Mouse (Mus musculus) hindbrain, embryonic 13.5 days (tissue): ENCODE data around the gene Tdo2. TPM values are rescaled to one million over a fixed set of nuclear protein-coding genes. Genes with fewer than 3 reads are reported as not detected.

Experiments used
- ATAC-seq: fragments of 200-750 bp; cut with Nextera tagmentation; 2 replicates; pipeline ENCODE4 v1.8.0; 2017; ENCODE audit warnings: moderate TSS enrichment; ENCODE audit not compliant: low FRiP score
- H3K27ac ChIP-seq: fragments of 300-500 bp; sonication (generic); 2 replicates; pipeline ENCODE4 v1.5.1; 2015; ENCODE audit warnings: inconsistent platforms, mild to moderate bottlenecking, moderate library complexity
- H3K27me3 ChIP-seq: fragments of 300-500 bp; sonication (generic); 2 replicates; pipeline ENCODE4 v1.6.1; 2015; ENCODE audit warnings: mild to moderate bottlenecking, inconsistent platforms
- H3K36me3 ChIP-seq: fragments of 300-500 bp; sonication (generic); 2 replicates; pipeline ENCODE4 v1.6.1; 2015; ENCODE audit warnings: mild to moderate bottlenecking, inconsistent platforms
- H3K4me1 ChIP-seq: fragments of 300-500 bp; sonication (generic); replicated peaks from 2 replicates; pipeline ENCODE4 v1.6.1; 2015; ENCODE audit warnings: inconsistent platforms
- H3K4me2 ChIP-seq: fragments of 300-500 bp; sonication (generic); 2 replicates; pipeline ENCODE4 v1.6.1; 2015; ENCODE audit warnings: inconsistent platforms, mild to moderate bottlenecking, moderate library complexity
- H3K4me3 ChIP-seq: fragments of 300-500 bp; sonication (generic); 2 replicates; pipeline ENCODE4 v1.5.1; 2015; ENCODE audit warnings: mild to moderate bottlenecking, inconsistent platforms
- H3K9ac ChIP-seq: fragments of 300-500 bp; sonication (generic); 2 replicates; pipeline ENCODE4 v1.6.1; 2015; ENCODE audit warnings: mild to moderate bottlenecking, inconsistent platforms
- H3K9me3 ChIP-seq: fragments of 300-500 bp; sonication (generic); 2 replicates; pipeline ENCODE4 v1.6.1; 2016; ENCODE audit warnings: inconsistent platforms
- WGBS: fragments of 180-500 bp; shearing (Covaris S2); methylation state at CpG from one replicate; pipeline ENCODE4 v1.1.7; 2015; 5-methylcytosine and 5-hydroxymethylcytosine counted together
- polyA plus RNA-seq: library from polyadenylated mRNA; unstranded; fragments of >200 nt; fragmentation: Nextera tagmentation; extraction: Ambion mirVana; gene quantifications from 2 replicates; pipeline ENCODE4 v1.2.1, GENCODE M21; 2015

The Tdo2 gene
- polyA plus RNA-seq, 1 experiment from 2014 or later = 0.05 TPM

GRCm38 (mm10) chr3:81981990-81982389, 6.0 kb upstream of the Tdo2 start, which contains the start of gene Asic5:
Gene Asic5 (plus strand): TSS chr3:81982290.
- 94% methylated on average over 5 of the region's 5 CpGs for WGBS
- no peak within 1 kb of the TSS for H3K27ac ChIP-seq
- H3K4me3 ChIP-seq = no peak within 1 kb of the TSS
- H3K9me3 ChIP-seq = no peaks in the 10 kb centered on the region
- no peaks in the 10 kb centered on the region for H3K27me3 ChIP-seq
- H3K4me1 ChIP-seq = peaks cover 3% of the 10 kb centered on the region; the same call in 1 of the 2 replicates
- no peak within 1 kb of the TSS for H3K9ac ChIP-seq
- H3K36me3 ChIP-seq = no peaks in the 10 kb centered on the region
- no peak for ATAC-seq
- no peak within 1 kb of the TSS for H3K4me2 ChIP-seq

DNA sequence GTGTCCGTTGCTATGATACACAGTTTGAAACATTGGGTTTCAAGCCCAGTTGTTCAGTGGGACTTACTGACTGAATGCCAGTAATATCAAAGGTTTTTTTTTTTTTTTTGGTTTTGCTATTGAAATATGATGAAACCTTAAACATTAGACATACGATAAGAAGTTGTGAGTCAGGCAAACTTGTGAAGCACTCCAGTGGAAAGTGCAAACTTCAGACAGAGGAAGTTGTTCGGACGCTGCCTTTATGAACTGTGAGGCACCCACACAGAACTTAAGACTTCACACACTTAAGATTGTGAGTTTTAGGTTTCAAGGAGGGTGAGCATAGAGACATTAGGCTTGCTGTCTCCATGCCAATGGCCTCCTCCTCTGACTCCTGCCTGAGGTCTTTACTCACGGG, 5.6 kb upstream of the Tdo2 start:
- Histone ChIP-seq H3K4me3 (no peak overlapping the region), H3K4me1 (peaks cover 3% of the 10 kb centered on the region; the same call in 1 of the 2 replicates), H3K9ac (no peak overlapping the region), H3K27ac (no peak overlapping the region), H3K36me3 (no peaks in the 10 kb centered on the region), H3K27me3 (no peaks in the 10 kb centered on the region), H3K4me2 (no peak overlapping the region), H3K9me3 (no peaks in the 10 kb centered on the region)
- no peak for ATAC-seq
- 95% methylated on average over 5 of the region's 5 CpGs for WGBS

GRCm38 (mm10) chr3:81975607-81976006, 395 bp downstream of the Tdo2 start:
- H3K4me2 ChIP-seq = no peak overlapping the region
- H3K9ac ChIP-seq = no peak overlapping the region
- no peak for ATAC-seq
- no peak overlapping the region for H3K4me3 ChIP-seq
- H3K27ac ChIP-seq = no peak overlapping the region
- no peaks in the 10 kb centered on the region for H3K9me3 ChIP-seq
- no peaks in the 10 kb centered on the region for H3K27me3 ChIP-seq
- H3K36me3 ChIP-seq = no peaks in the 10 kb centered on the region
- H3K4me1 ChIP-seq = no peaks in the 10 kb centered on the region
- WGBS = 87% methylated on average over 4 of the region's 4 CpGs

GRCm38 (mm10) chr3:81964596-81964995, 11.4 kb downstream of the Tdo2 start:
- Histone ChIP-seq H3K27ac (no peak overlapping the region), H3K36me3 (no peaks in the 10 kb centered on the region), H3K27me3 (no peaks in the 10 kb centered on the region), H3K4me2 (no peak overlapping the region), H3K4me1 (no peaks in the 10 kb centered on the region), H3K4me3 (no peak overlapping the region), H3K9me3 (no peaks in the 10 kb centered on the region), H3K9ac (no peak overlapping the region)
- no peak for ATAC-seq
- WGBS = 76% methylated on average over 3 of the region's 3 CpGs

DNA sequence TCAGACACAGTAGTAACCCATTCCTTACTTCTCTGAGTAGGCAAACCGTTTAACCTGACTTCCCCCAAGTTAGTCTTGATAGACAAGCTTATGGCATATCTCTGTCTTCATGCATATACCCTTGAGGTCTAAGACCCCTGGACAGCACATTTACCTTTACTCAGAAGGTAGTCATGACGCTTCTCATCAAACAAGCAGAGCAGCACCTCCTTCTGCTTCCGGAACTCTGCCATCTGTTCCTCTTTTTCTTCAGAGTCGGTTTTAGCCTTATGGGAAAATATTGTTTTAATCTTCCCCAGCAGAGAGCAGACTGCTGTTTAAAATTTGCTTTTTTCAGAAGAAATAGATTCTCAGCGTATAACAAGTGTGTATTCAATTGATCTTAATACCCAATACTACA, 12.2 kb downstream of the Tdo2 start:
- no peaks in the 10 kb centered on the region for H3K9me3 ChIP-seq
- H3K27ac ChIP-seq = no peak overlapping the region
- WGBS = 82% methylated on average over 5 of the region's 5 CpGs

DNA sequence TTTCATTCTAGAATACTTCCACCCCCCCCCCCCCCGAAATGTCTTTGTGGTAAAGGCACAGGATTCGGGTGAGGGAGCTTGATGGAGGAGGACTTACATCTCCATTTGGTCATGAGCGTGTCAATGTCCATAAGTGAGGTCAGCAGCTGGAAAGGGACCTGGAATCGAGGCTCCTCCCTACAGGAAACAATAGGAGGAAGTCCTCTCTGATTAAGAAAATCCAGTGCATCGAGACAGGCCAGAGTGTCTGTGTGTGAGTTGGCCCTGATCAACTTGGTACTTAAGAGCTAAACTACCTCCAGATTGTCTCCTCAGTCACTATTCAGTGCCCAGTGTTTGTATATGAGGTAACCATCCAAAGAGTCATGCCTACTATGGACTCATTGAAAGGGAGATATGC, 14.7 kb downstream of the Tdo2 start:
- Histone ChIP-seq H3K4me2 (no peak overlapping the region), H3K27me3 (no peaks in the 10 kb centered on the region), H3K36me3 (no peaks in the 10 kb centered on the region), H3K4me1 (no peaks in the 10 kb centered on the region), H3K9ac (no peak overlapping the region), H3K4me3 (no peak overlapping the region), H3K9me3 (no peaks in the 10 kb centered on the region), H3K27ac (no peak overlapping the region)
- no peak for ATAC-seq
- WGBS = 87% methylated on average over 5 of the region's 5 CpGs

More for the DNA sequence above, 12.2 kb downstream of the Tdo2 start:
- no peak overlapping the region for H3K4me3 ChIP-seq
- no peak overlapping the region for H3K4me2 ChIP-seq
- no peaks in the 10 kb centered on the region for H3K36me3 ChIP-seq
- H3K9ac ChIP-seq = no peak overlapping the region
- H3K4me1 ChIP-seq = no peaks in the 10 kb centered on the region
- no peaks in the 10 kb centered on the region for H3K27me3 ChIP-seq
- no peak for ATAC-seq

DNA sequence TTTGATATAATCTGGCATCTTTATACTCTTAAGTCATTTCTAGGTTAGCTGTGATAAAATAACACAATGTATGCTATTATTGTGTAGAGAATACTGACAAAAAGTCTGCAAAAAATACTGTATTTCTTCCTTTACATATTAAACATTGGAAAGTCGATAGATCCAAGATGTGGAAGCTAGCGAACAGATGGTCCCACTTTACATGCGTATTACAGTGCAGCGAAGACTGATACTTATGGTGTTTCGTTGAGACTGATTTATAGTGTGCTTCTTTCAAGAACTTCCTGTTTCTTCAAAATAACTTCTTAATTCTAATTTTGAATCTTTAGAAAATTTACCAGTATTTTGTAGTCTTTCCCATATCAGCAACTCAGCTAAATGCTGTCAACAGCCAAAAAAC, 18.5 kb downstream of the Tdo2 start:
- 93% methylated on average over 5 of the region's 5 CpGs for WGBS
- Histone ChIP-seq H3K36me3 (no peaks in the 10 kb centered on the region), H3K4me3 (no peak overlapping the region), H3K4me2 (no peak overlapping the region), H3K9me3 (no peaks in the 10 kb centered on the region), H3K27me3 (no peaks in the 10 kb centered on the region), H3K9ac (no peak overlapping the region), H3K27ac (no peak overlapping the region), H3K4me1 (no peaks in the 10 kb centered on the region)
- ATAC-seq = no peak

DNA sequence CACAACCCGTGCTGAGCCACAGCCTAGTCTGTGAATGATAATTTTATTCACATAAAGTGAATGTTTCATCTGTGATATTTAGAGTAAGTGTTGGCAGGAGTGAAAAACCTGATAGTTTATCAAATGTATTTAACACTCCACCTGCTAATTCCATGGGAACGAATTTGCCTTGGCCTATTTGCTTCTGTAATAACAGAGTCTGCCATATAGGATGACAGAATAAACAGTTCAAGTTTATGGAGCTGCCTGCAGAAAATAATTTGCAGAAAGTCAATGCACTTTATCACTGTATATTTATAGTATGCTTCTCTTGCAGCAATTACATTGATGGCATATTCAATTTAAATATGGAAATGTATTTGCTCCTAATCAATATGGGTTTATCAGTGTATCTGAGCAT, 24.2 kb downstream of the Tdo2 start:
- Histone ChIP-seq H3K4me2 (no peak overlapping the region), H3K4me1 (no peaks in the 10 kb centered on the region), H3K9me3 (no peaks in the 10 kb centered on the region), H3K27ac (no peak overlapping the region), H3K4me3 (no peak overlapping the region), H3K36me3 (no peaks in the 10 kb centered on the region), H3K27me3 (no peaks in the 10 kb centered on the region), H3K9ac (no peak overlapping the region)
- ATAC-seq = no peak
- WGBS = 71% methylated on average over 2 of the region's 2 CpGs

DNA sequence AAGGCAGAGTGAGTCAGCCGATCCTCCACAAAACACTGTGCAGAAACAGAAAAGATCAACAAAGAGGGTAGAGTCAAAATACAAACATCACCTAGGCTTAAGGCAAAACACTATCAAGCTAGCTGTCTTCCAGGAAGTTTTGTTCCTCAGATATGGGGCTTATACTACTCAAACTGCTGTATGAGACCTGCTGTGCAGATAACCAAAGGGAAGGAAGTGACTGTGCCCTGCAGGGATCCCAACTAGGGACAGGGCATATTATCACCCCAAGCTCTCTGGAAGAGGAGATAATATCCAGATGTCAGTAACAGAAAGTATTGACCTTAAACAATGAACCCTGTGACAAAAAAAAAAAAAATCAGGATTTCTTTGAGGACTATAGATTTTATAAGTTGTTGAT, 27.0 kb downstream of the Tdo2 start:
- Histone ChIP-seq H3K9me3 (no peaks in the 10 kb centered on the region), H3K9ac (no peak overlapping the region), H3K27me3 (no peaks in the 10 kb centered on the region), H3K4me2 (no peak overlapping the region), H3K36me3 (no peaks in the 10 kb centered on the region), H3K4me1 (no peaks in the 10 kb centered on the region), H3K4me3 (no peak overlapping the region), H3K27ac (no peak overlapping the region)
- 80% methylated on average over 1 of the region's 1 CpGs for WGBS
- ATAC-seq = no peak

DNA sequence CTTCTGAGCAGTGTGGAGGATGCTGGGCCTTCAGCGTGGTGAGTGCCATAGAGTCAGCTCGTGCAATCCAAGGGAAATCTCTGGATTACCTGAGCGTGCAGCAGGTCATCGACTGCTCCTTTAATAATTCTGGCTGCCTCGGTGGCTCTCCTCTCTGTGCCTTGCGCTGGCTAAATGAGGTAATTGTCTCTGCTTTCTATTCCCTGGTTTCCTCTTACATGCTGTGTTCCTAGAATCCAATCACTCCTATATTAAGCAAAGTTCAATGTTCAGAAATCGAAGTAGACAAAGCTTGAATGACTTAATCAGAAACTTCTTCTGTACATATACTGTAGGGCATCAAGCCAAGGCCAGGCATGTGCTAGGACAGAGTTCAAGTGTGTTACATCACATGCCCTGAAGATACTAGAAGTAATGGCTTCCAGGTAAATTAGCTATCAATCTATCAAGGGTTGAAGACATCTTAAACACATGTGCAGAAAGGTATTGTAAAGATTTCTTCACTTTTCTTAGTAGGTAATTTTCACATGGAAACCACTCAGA, 31.1 kb downstream of the Tdo2 start:
- WGBS = 93% methylated on average over 7 of the region's 7 CpGs
- Histone ChIP-seq H3K9me3 (no peaks in the 10 kb centered on the region), H3K4me3 (no peak overlapping the region), H3K9ac (no peak overlapping the region), H3K4me1 (no peaks in the 10 kb centered on the region), H3K27me3 (no peaks in the 10 kb centered on the region), H3K27ac (no peak overlapping the region), H3K36me3 (no peaks in the 10 kb centered on the region), H3K4me2 (no peak overlapping the region)
- ATAC-seq = no peak

DNA sequence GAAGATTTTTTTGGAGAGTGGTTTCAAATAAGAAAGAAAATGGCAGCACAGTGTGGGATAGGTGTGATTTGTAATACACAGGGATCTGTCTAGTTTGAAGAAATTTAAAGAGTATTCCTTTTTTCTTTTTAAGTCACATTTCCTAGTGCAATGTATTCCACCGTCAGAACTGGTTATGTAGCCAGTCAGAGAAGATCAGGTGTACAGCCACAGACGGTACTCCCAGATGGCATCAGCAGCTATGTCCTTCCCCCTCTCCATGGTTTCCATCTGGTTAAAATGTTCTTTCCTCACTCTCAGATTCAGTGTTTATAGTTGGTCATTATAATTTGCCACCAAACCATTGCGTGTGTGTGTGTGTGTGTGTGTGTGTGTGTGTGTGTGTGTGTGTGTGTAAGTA, 32.9 kb downstream of the Tdo2 start:
- no peaks in the 10 kb centered on the region for H3K36me3 ChIP-seq
- H3K4me2 ChIP-seq = no peak overlapping the region
- no peak overlapping the region for H3K4me3 ChIP-seq
- no peak overlapping the region for H3K9ac ChIP-seq
- H3K27me3 ChIP-seq = no peaks in the 10 kb centered on the region
- no peak for ATAC-seq
- no peaks in the 10 kb centered on the region for H3K4me1 ChIP-seq
- WGBS = 94% methylated on average over 3 of the region's 3 CpGs
- H3K9me3 ChIP-seq = no peaks in the 10 kb centered on the region
- no peak overlapping the region for H3K27ac ChIP-seq

DNA sequence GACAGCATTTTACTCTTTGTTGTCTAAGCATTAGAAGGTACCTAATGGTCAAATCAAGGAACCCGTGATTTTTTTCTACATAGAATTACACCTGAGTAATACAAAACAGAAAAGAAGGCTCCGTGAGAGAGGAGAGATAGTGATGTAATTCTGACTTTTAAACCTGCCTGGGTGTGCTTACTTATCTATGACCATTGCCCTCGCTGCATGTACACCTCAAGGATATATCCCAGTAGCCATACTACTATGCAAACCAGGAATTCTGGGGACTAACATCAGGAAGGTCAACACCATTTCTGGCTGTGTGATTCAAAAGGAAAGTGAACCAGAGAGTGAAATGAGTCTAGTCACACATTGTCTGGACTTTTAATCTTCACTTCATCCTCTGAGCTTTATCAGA, 33.7 kb downstream of the Tdo2 start:
- H3K4me1 ChIP-seq = no peaks in the 10 kb centered on the region
- no peaks in the 10 kb centered on the region for H3K36me3 ChIP-seq
- H3K27ac ChIP-seq = no peak overlapping the region
- H3K9me3 ChIP-seq = no peaks in the 10 kb centered on the region
- no peaks in the 10 kb centered on the region for H3K27me3 ChIP-seq
- 94% methylated on average over 3 of the region's 3 CpGs for WGBS
- no peak for ATAC-seq
- no peak overlapping the region for H3K4me2 ChIP-seq
- H3K4me3 ChIP-seq = no peak overlapping the region
- no peak overlapping the region for H3K9ac ChIP-seq

- H3K9ac ChIP-seq = no peak overlapping the region
- H3K27ac ChIP-seq = no peak overlapping the region
- no peaks in the 10 kb centered on the region for H3K9me3 ChIP-seq
- H3K27me3 ChIP-seq = no peaks in the 10 kb centered on the region
- H3K4me2 ChIP-seq = no peak overlapping the region
- 90% methylated on average over 3 of the region's 3 CpGs for WGBS
- no peaks in the 10 kb centered on the region for H3K36me3 ChIP-seq
- no peak overlapping the region for H3K4me3 ChIP-seq
- H3K4me1 ChIP-seq = no peaks in the 10 kb centered on the region
- ATAC-seq = no peak
Observed at GRCm38 (mm10) chr3:81938924-81939323, 37.1 kb downstream of the Tdo2 start.
